Mouse (Mus musculus) intestine, postnatal 0 days (tissue): ENCODE data around the gene Vil1. TPM values are rescaled to one million over a fixed set of nuclear protein-coding genes. Genes with fewer than 3 reads are reported as not detected.
A peak's percentile ranks its signal among the peaks of the same experiment; 100 is the strongest.

Source experiments
- ATAC-seq: fragments of 200-750 bp; cut with Nextera tagmentation; 2 replicates; pipeline ENCODE4 v1.8.0; 2017; ENCODE audit warnings: mild to moderate bottlenecking, moderate TSS enrichment, moderate library complexity
- H3K27ac ChIP-seq: fragments of 300-500 bp; sonication (generic); 2 replicates; pipeline ENCODE4 v1.5.1; 2014; ENCODE audit warnings: mild to moderate bottlenecking, low read depth, low read length, moderate library complexity
- H3K27me3 ChIP-seq: fragments of 300-500 bp; sonication (generic); replicated peaks from 2 replicates; pipeline ENCODE4 v1.6.1; 2014; ENCODE audit warnings: low read length, mixed read lengths; ENCODE audit not compliant: control insufficient read depth, insufficient read depth
- H3K36me3 ChIP-seq: fragments of 300-500 bp; sonication (generic); 2 replicates; pipeline ENCODE4 v1.6.1; 2014; ENCODE audit warnings: mild to moderate bottlenecking, moderate library complexity; ENCODE audit not compliant: control insufficient read depth, insufficient read depth
- H3K4me1 ChIP-seq: fragments of 300-500 bp; sonication (generic); replicated peaks from 2 replicates; pipeline ENCODE4 v1.6.1; 2014; ENCODE audit warnings: antibody characterized with exemption, low read length, mixed read lengths; ENCODE audit not compliant: control insufficient read depth, insufficient read depth
- H3K4me2 ChIP-seq: fragments of 300-500 bp; sonication (generic); replicated peaks from 2 replicates; pipeline ENCODE4 v1.6.1; 2014; ENCODE audit warnings: low read depth, mild to moderate bottlenecking, moderate library complexity
- H3K4me3 ChIP-seq: fragments of 300-500 bp; sonication (generic); 2 replicates; pipeline ENCODE4 v1.5.1; 2014; ENCODE audit warnings: low read depth, low read length
- H3K9ac ChIP-seq: fragments of 300-500 bp; sonication (generic); 2 replicates; pipeline ENCODE4 v1.6.1; 2014; ENCODE audit warnings: mild to moderate bottlenecking, low read depth, low read length
- H3K9me3 ChIP-seq: fragments of 300-500 bp; sonication (generic); 2 replicates; pipeline ENCODE4 v1.6.1; 2016; ENCODE audit warnings: mixed run types; ENCODE audit not compliant: control insufficient read depth
- CTCF ChIP-seq: sonication (generic); IDR thresholded peaks from 2 replicates; pipeline ENCODE4 v1.5.1; 2016; ENCODE audit warnings: low read depth, mild to moderate bottlenecking, control low read depth, antibody characterized with exemption, moderate library complexity
- WGBS: fragments of 180-500 bp; shearing (Covaris S2); extraction: QIAGEN DNeasy Blood & Tissue Kit; methylation state at CpG from one replicate; pipeline ENCODE4 v1.1.7; 2014; 5-methylcytosine and 5-hydroxymethylcytosine counted together
- microRNA counts: library from miRNA; unstranded; fragments of <30 nt; microRNA quantifications from one replicate; lab custom pipeline; 2016
- microRNA-seq: library from miRNA; unstranded; fragments of <30 nt; microRNA quantifications from one replicate; pipeline ENCODE4, GENCODE M21; 2016
- polyA plus RNA-seq: library from polyadenylated mRNA; unstranded; fragments of >200 nt; fragmentation: Nextera tagmentation; extraction: Ambion mirVana; gene quantifications from 2 replicates; pipeline ENCODE4 v1.2.1, GENCODE M21; 2015

Vil1 gene
- polyA plus RNA-seq, 1 experiment from 2014 or later, result 217 TPM

DNA sequence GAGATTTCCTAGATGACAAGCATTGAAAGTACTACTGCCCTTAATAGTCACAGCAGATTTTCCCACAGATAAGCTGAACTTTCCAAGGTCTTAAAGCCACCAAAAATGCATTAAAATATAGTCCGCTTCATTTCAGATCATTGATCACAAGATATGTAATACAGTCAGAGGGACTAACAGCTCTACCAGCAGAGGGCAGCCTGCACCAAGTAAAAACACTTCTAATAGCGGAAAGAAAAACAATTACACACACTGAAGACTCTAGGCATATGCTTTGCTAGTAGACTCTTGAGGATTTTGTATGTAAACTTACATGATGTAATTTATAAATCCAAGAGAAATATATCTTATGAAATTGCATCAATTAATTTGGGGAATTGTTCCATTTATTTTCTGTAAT is 51.1 kb downstream of the Vil1 start:
- no peaks in the 10 kb centered on the region for H3K27me3 ChIP-seq

More for the DNA sequence above, 51.1 kb downstream of the Vil1 start:
- H3K9me3 ChIP-seq, result no peaks in the 10 kb centered on the region
- WGBS, result 68% methylated on average over 2 of the region's 2 CpGs
- no peak overlapping the region for H3K4me2 ChIP-seq
- H3K4me3 ChIP-seq, result no peak overlapping the region
- H3K4me1 ChIP-seq, result no peaks in the 10 kb centered on the region
- ATAC-seq, result no peak
- peak; percentile 77 for TF ChIP-seq CTCF
- H3K9ac ChIP-seq, result no peak overlapping the region
- peaks cover 29% of the 10 kb centered on the region for H3K36me3 ChIP-seq
- H3K27ac ChIP-seq, result no peak overlapping the region

MicroRNAs within 50 kb of the gene (microRNA counts, 519-probe panel; counts per million panel counts)
- 4,768 counts per million, percentile 80 among the panel's probes with 10 or more counts for microRNA mmu-miR-26b (lab: Ali Mortazavi, UCI)

Small RNA genes lying within 50 kb of the gene (microRNA-seq; reads per million reads assigned to microRNA genes)
- 35,500 reads per million, percentile 98 among the genes with 10 or more reads in this experiment for gene Mir26b

Other genes starting within 250 kb of the Vil1 start
- not detected in 2 replicates for gene Cxcr1, start 214.7 kb upstream of the Vil1 start, polyA plus RNA-seq
- 528 and 529 TPM in 2 replicates for gene Arpc2, start 173.3 kb upstream of the Vil1 start, polyA plus RNA-seq
- gene Gpbar1, start 130.8 kb upstream of the Vil1 start, polyA plus RNA-seq, result 0.78 and 0.93 TPM in 2 replicates
- 130 and 136 TPM in 2 replicates for gene Aamp, start 124.6 kb upstream of the Vil1 start, polyA plus RNA-seq
- gene Pnkd, start 124.4 kb upstream of the Vil1 start, polyA plus RNA-seq, result 103 and 107 TPM in 2 replicates
- gene Tmbim1, start 103.8 kb upstream of the Vil1 start, polyA plus RNA-seq, result 47.4 and 49.1 TPM in 2 replicates
- gene Catip, start 47.3 kb upstream of the Vil1 start, polyA plus RNA-seq, result 0.25 and 0.33 TPM in 2 replicates
- gene Slc11a1, start 34.2 kb upstream of the Vil1 start, polyA plus RNA-seq, result 3.8 and 4.3 TPM in 2 replicates
- gene Ctdsp1, start 17.9 kb upstream of the Vil1 start, polyA plus RNA-seq, result 48.9 and 52.4 TPM in 2 replicates
- gene Cnot9, start 96.7 kb downstream of the Vil1 start, polyA plus RNA-seq, result 30.7 and 30.8 TPM in 2 replicates
- 0.38 TPM in 2 replicates for gene Plcd4, start 133.5 kb downstream of the Vil1 start, polyA plus RNA-seq
- 9.2 and 9.4 TPM in 2 replicates for gene Usp37, start 134.9 kb downstream of the Vil1 start, polyA plus RNA-seq
- gene Zfp142, start 178.9 kb downstream of the Vil1 start, polyA plus RNA-seq, result 1.8 TPM in 2 replicates
- 5.1 and 6.0 TPM in 2 replicates for gene Bcs1l, start 178.9 kb downstream of the Vil1 start, polyA plus RNA-seq
- 17.9 and 18.1 TPM in 2 replicates for gene Rnf25, start 192.0 kb downstream of the Vil1 start, polyA plus RNA-seq
- gene Stk36, start 192.1 kb downstream of the Vil1 start, polyA plus RNA-seq, result 0.73 and 0.94 TPM in 2 replicates